22 mouse cellular contexts compared by ENCODE assay signal in the genomic region with DNA sequence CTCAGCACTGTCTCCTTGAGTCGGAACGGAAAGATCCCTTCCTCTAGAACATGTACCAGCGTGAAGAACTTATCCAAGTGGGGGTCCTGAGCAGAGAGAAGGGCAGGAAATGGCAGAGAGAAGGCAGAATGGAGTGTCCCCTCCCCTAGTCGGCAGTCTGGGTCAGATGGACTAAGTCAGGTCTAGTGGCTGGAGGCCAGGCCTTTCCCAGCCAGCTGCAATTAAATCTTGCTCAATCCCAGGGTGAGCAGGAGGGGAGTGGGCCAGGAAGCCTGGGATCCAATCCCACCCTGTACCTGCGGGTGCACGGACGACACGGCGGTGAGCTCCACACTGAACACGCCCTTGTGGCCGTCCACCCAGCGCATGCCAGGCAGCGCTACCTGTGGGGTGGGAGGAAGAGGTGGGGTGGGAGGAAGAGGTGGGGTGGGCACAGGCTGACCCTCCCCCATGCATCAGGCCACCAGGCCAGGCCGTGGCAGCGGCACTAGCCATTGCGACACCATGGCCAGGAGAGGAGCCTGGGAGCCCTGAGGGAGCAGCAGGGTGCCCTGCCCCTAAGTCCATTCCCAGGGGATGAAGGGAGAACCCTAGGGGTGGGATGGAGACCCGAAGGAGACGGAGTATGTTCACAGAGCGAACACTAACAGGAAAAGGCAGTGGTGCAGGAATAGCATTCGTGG. TPM values are rescaled to one million over a fixed set of nuclear protein-coding genes. Genes with fewer than 3 reads are reported as not detected.
DNase-seq lines count a peak whose midpoint lies in the region; ATAC-seq lines count a peak whose summit lies in the region.
"Had no signal": no experiment of that assay in that cellular context is flagged by ENCODE, and none has a peak within 500 bp of the region (broad histone marks: within the 10 kb centered on the region; RNA-seq: fewer than 3 reads in every experiment).

No protein-coding gene starts in this region.

- no peak overlapping the region for H3K27ac ChIP-seq in limb, embryonic 12.5 days
- H3K27ac ChIP-seq in limb, embryonic 10.5 days = no peak overlapping the region
- peak overlapping the region; percentile 2; the same call in 1 of the 2 replicates for H3K27ac ChIP-seq in liver, embryonic 11.5 days (ENCODE audit: low read depth, low read length)
- H3K27ac ChIP-seq: hindbrain, postnatal 0 days; limb, embryonic 15.5 days; neural tube, embryonic 13.5 days had no signal

- no peaks in the 10 kb centered on the region for H3K9me3 ChIP-seq in limb, embryonic 12.5 days
- H3K9me3 ChIP-seq in limb, embryonic 10.5 days (replicated peaks) = no peaks in the 10 kb centered on the region
- H3K9me3 ChIP-seq in liver, embryonic 11.5 days (ENCODE audit: control insufficient read depth, low read length) = no peaks in the 10 kb centered on the region
- H3K9me3 ChIP-seq: limb, embryonic 15.5 days; neural tube, embryonic 13.5 days had no signal

- peaks cover 93% of the 10 kb centered on the region for H3K36me3 ChIP-seq in limb, embryonic 12.5 days
- H3K36me3 ChIP-seq in limb, embryonic 10.5 days = peaks cover 98% of the 10 kb centered on the region
- H3K36me3 ChIP-seq in liver, embryonic 11.5 days (ENCODE audit: control insufficient read depth, insufficient read depth, low read length) = peaks cover 5% of the 10 kb centered on the region; the same call in 1 of the 2 replicates
- H3K36me3 ChIP-seq: neural tube, embryonic 13.5 days had no signal

- peak; percentile 62 for DNase-seq in adrenal gland, adult 2 months
- DNase-seq in adrenal gland, adult 18-20 months (ENCODE audit: low spot score in 2 of 2) = no peak
- DNase-seq in limb, embryonic 10.5 days (ENCODE audit: low spot score) = no peak
- DNase-seq in liver, embryonic 11.5 days (ENCODE audit: low spot score) = no peak
- peak; percentile 41 for DNase-seq in lung, postnatal 14 days
- DNase-seq in cerebellum, postnatal 25 days = no peak
- no peak for DNase-seq in ovary, postnatal 14 days (ENCODE audit: low spot score)
- DNase-seq: cerebellum, adult 11 months; embryo, embryonic 11 days; heart, postnatal 36 days; midbrain, embryonic 14.5 days; right cerebral cortex, postnatal 14 days; spleen, adult 18-20 months; thymus, postnatal 25 days had no signal

- 89% methylated on average over 20 of the region's 20 CpGs for WGBS in limb, embryonic 12.5 days
- 91% methylated on average over 20 of the region's 20 CpGs for WGBS in limb, embryonic 10.5 days
- 86% methylated on average over 20 of the region's 20 CpGs for WGBS in liver, embryonic 11.5 days

- H3K27me3 ChIP-seq in limb, embryonic 12.5 days = no peaks in the 10 kb centered on the region
- H3K27me3 ChIP-seq in limb, embryonic 10.5 days (ENCODE audit: low read depth, poor library complexity, severe bottlenecking) = no peaks in the 10 kb centered on the region
- no peaks in the 10 kb centered on the region for H3K27me3 ChIP-seq in liver, embryonic 11.5 days (replicated peaks; ENCODE audit: control insufficient read depth, insufficient read depth, low read length)
- H3K27me3 ChIP-seq: limb, embryonic 15.5 days; neural tube, embryonic 13.5 days; Patski had no signal

- H3K4me2 ChIP-seq in limb, embryonic 12.5 days = no peak overlapping the region
- no peak overlapping the region for H3K4me2 ChIP-seq in liver, embryonic 11.5 days
- H3K4me2 ChIP-seq: limb, embryonic 15.5 days; neural tube, embryonic 13.5 days had no signal

- H3K9ac ChIP-seq in limb, embryonic 12.5 days (replicated peaks) = 0 out of 2 replicates have a peak overlapping the region, but pooled peaks have one; percentile 27
- no peak overlapping the region for H3K9ac ChIP-seq in liver, embryonic 11.5 days (ENCODE audit: low read depth, low read length)
- H3K9ac ChIP-seq: limb, embryonic 15.5 days; neural tube, embryonic 13.5 days had no signal

- no peak for ATAC-seq in limb, embryonic 12.5 days (ENCODE audit: insufficient number of reproducible peaks, insufficient read depth, low FRiP score, low TSS enrichment, low read depth)
- ATAC-seq in liver, embryonic 11.5 days (replicated peaks; ENCODE audit: low FRiP score) = no peak; the same call in 1 of the 2 replicates
- ATAC-seq: hindbrain, postnatal 0 days; Patski had no signal

- no peaks in the 10 kb centered on the region for H3K4me1 ChIP-seq in limb, embryonic 12.5 days (replicated peaks)
- no peaks in the 10 kb centered on the region for H3K4me1 ChIP-seq in limb, embryonic 10.5 days
- peaks cover 2% of the 10 kb centered on the region; the same call in 1 of the 2 replicates for H3K4me1 ChIP-seq in liver, embryonic 11.5 days (replicated peaks; ENCODE audit: control insufficient read depth, insufficient read depth, low read length)
- H3K4me1 ChIP-seq: limb, embryonic 15.5 days; neural tube, embryonic 13.5 days had no signal

- H3K4me3 ChIP-seq in limb, embryonic 12.5 days (replicated peaks) = no peak overlapping the region
- no peak overlapping the region for H3K4me3 ChIP-seq in limb, embryonic 10.5 days
- H3K4me3 ChIP-seq in liver, embryonic 11.5 days (ENCODE audit: low read depth, low read length) = no peak overlapping the region
- H3K4me3 ChIP-seq: limb, embryonic 15.5 days; neural tube, embryonic 13.5 days had no signal

RNA-seq across cellular contexts. Expression of a gene that starts 3.6 kb away (rescaled TPM):
- total RNA-seq in adrenal gland, adult 2 months (2021) = 1 to 10 TPM; 8.1 to 8.7 TPM
- 26.5 and 55.8 TPM in 2 replicates for polyA plus RNA-seq in adrenal gland, adult 2 months (2012; rRNA removed)
- total RNA-seq in adrenal gland, adult 18-20 months (2021) = 10 to 100 TPM in 1 of 2 experiments, 1 to 10 TPM in 1; 8.2 to 26.2 TPM
- 0.99 and 1.1 TPM in 2 replicates for polyA plus RNA-seq in limb, embryonic 12.5 days (2016; fragmentation: Nextera tagmentation; extraction: Ambion mirVana)
- polyA plus RNA-seq in limb, embryonic 10.5 days (2016; fragmentation: Nextera tagmentation; extraction: Ambion mirVana) = 1.2 and 1.6 TPM in 2 replicates
- polyA plus RNA-seq in liver, embryonic 11.5 days (2014; fragmentation: Nextera tagmentation; extraction: Ambion mirVana) = 16.1 and 17.4 TPM in 2 replicates
- total RNA-seq: gastrocnemius, adult 8-10 months; heart, postnatal 36 days; hindbrain, postnatal 0 days; layer of hippocampus, postnatal 10 days; left cerebral cortex, postnatal 14 days had no signal

RNA-seq across cellular contexts. Expression of a gene that starts 20.7 kb away (rescaled TPM):
- 10 to 100 TPM; 32.9 to 37.0 TPM for total RNA-seq in adrenal gland, adult 2 months (2021)
- polyA plus RNA-seq in adrenal gland, adult 2 months (2012; rRNA removed) = 76.6 and 91.2 TPM in 2 replicates
- 10 to 100 TPM; 29.7 to 36.1 TPM for total RNA-seq in adrenal gland, adult 18-20 months (2021)
- polyA plus RNA-seq in limb, embryonic 12.5 days (2016; fragmentation: Nextera tagmentation; extraction: Ambion mirVana) = 38.3 and 38.9 TPM in 2 replicates
- polyA plus RNA-seq in limb, embryonic 10.5 days (2016; fragmentation: Nextera tagmentation; extraction: Ambion mirVana) = 46.0 and 52.0 TPM in 2 replicates
- polyA plus RNA-seq in liver, embryonic 11.5 days (2014; fragmentation: Nextera tagmentation; extraction: Ambion mirVana) = 14.9 and 21.6 TPM in 2 replicates

RNA-seq across cellular contexts. Expression of a gene that starts 33.2 kb away (rescaled TPM):
- total RNA-seq in adrenal gland, adult 2 months (2021) = 10 to 100 TPM; 28.4 to 56.2 TPM
- polyA plus RNA-seq in adrenal gland, adult 2 months (2012; rRNA removed) = 67.8 and 76.1 TPM in 2 replicates
- 10 to 100 TPM; 31.1 to 31.3 TPM for total RNA-seq in adrenal gland, adult 18-20 months (2021)
- 19.9 and 22.3 TPM in 2 replicates for polyA plus RNA-seq in limb, embryonic 12.5 days (2016; fragmentation: Nextera tagmentation; extraction: Ambion mirVana)
- polyA plus RNA-seq in limb, embryonic 10.5 days (2016; fragmentation: Nextera tagmentation; extraction: Ambion mirVana) = 22.7 and 24.2 TPM in 2 replicates
- 4.7 and 6.7 TPM in 2 replicates for polyA plus RNA-seq in liver, embryonic 11.5 days (2014; fragmentation: Nextera tagmentation; extraction: Ambion mirVana)

Comparison
In these comparisons a context has a peak if more than half of its experiments do, and no peak if none do; other contexts are left out.
1. DNase-seq: peak in adrenal gland, adult 2 months (single experiment) and lung, postnatal 14 days (single experiment); none in adrenal gland, adult 18-20 months (0 of 2), limb, embryonic 10.5 days (single experiment), liver, embryonic 11.5 days (single experiment), cerebellum, postnatal 25 days (0 of 2) and ovary, postnatal 14 days (single experiment).